Mouse (Mus musculus) midbrain, embryonic 12.5 days (tissue): ENCODE results near the gene Mcf2l. TPM values are rescaled to one million over a fixed set of nuclear protein-coding genes. Genes with fewer than 3 reads are reported as not detected.
A peak's percentile ranks its signal among the peaks of the same experiment; 100 is the strongest.

Source experiments
- ATAC-seq: fragments of 200-750 bp; cut with Nextera tagmentation; 2 replicates; pipeline ENCODE4 v1.8.0; 2017; ENCODE audit warnings: low read depth, moderate TSS enrichment, moderate library complexity; ENCODE audit not compliant: low FRiP score
- H3K27ac ChIP-seq: fragments of 300-500 bp; sonication (generic); replicated peaks from 2 replicates; pipeline ENCODE4 v1.5.1; 2016; ENCODE audit warnings: mild to moderate bottlenecking
- H3K27me3 ChIP-seq: fragments of 300-500 bp; sonication (generic); 2 replicates; pipeline ENCODE4 v1.6.1; 2016; ENCODE audit warnings: mild to moderate bottlenecking
- H3K36me3 ChIP-seq: fragments of 300-500 bp; sonication (generic); 2 replicates; pipeline ENCODE4 v1.6.1; 2016
- H3K4me1 ChIP-seq: fragments of 300-500 bp; sonication (generic); 2 replicates; pipeline ENCODE4 v1.6.1; 2016
- H3K4me2 ChIP-seq: fragments of 300-500 bp; sonication (generic); replicated peaks from 2 replicates; pipeline ENCODE4 v1.6.1; 2016; ENCODE audit warnings: mild to moderate bottlenecking, moderate library complexity
- H3K4me3 ChIP-seq: fragments of 300-500 bp; sonication (generic); 2 replicates; pipeline ENCODE4 v1.5.1; 2016; ENCODE audit warnings: mild to moderate bottlenecking
- H3K9ac ChIP-seq: fragments of 300-500 bp; sonication (generic); replicated peaks from 2 replicates; pipeline ENCODE4 v1.6.1; 2016; ENCODE audit warnings: mild to moderate bottlenecking, moderate library complexity
- H3K9me3 ChIP-seq: fragments of 300-500 bp; sonication (generic); 2 replicates; pipeline ENCODE4 v1.6.1; 2016; ENCODE audit warnings: mild to moderate bottlenecking
- WGBS: fragments of 180-500 bp; shearing (Covaris S2); methylation state at CpG from one replicate; pipeline ENCODE4 v1.1.7; 2016; 5-methylcytosine and 5-hydroxymethylcytosine counted together
- polyA plus RNA-seq: library from polyadenylated mRNA; unstranded; fragments of >200 nt; fragmentation: Nextera tagmentation; extraction: Ambion mirVana; gene quantifications from 2 replicates; pipeline ENCODE4 v1.2.1, GENCODE M21; 2016

Mcf2l gene
- polyA plus RNA-seq, 1 experiment from 2014 or later = 97.8 TPM

DNA sequence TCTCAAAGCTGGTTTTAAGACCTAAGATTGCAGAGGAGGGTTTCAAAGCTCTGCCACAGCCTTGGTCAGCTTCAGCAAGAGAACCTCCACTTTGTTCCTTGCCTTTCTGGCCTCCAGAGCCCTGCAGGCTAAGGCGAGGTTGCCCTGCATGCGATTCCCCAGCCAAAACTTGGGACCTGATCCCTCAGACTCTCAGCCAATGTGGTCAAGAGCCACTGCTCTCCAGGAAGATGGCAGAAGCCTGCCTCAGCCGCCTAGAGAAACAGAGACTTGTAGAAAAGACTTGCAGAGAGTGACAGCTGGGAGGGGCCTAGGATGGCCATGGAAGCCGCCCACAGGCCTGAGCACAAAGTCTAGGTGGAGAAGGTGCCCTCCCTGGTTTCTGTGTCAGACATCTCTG, 1.4 kb downstream of the Mcf2l start:
- H3K27me3 ChIP-seq = no peaks in the 10 kb centered on the region
- no peak for ATAC-seq
- WGBS = 76% methylated on average over 4 of the region's 4 CpGs
- peak overlapping the region; percentile 59 for H3K4me2 ChIP-seq
- peaks cover 3% of the 10 kb centered on the region for H3K36me3 ChIP-seq
- 0 out of 2 replicates have a peak overlapping the region, but pooled peaks have one; percentile 62 for H3K9ac ChIP-seq
- H3K4me1 ChIP-seq = peaks cover 60% of the 10 kb centered on the region
- H3K4me3 ChIP-seq = peak overlapping the region; percentile 54; the same call in 1 of the 2 replicates
- no peaks in the 10 kb centered on the region for H3K9me3 ChIP-seq
- H3K27ac ChIP-seq = no peak overlapping the region

DNA sequence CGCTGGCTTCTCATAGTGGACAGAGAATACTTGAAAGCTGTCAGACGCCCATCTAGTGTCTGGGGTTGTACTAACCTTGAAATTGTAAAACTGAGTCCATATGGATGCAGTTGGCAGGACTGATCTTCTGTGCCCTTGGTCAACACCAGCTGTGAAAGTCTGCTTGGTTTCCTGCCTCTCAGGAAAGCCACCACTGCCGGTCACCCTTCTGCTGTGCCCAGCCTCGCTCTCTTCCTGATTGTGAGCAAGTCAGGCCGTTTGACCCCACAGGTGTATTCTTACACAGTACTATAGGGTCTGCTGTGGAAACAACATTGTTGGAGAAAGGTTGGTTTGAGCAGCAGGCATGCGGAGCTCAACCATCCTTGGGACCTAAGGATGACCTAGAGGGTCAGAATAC, 3.5 kb downstream of the Mcf2l start:
- Histone ChIP-seq H3K36me3 (peaks cover 21% of the 10 kb centered on the region), H3K4me1 (peaks cover 41% of the 10 kb centered on the region), H3K27me3 (no peaks in the 10 kb centered on the region), H3K4me2 (no peak overlapping the region), H3K9me3 (no peaks in the 10 kb centered on the region), H3K27ac (no peak overlapping the region), H3K4me3 (no peak overlapping the region), H3K9ac (no peak overlapping the region)
- WGBS = 84% methylated on average over 6 of the region's 6 CpGs
- no peak for ATAC-seq

DNA sequence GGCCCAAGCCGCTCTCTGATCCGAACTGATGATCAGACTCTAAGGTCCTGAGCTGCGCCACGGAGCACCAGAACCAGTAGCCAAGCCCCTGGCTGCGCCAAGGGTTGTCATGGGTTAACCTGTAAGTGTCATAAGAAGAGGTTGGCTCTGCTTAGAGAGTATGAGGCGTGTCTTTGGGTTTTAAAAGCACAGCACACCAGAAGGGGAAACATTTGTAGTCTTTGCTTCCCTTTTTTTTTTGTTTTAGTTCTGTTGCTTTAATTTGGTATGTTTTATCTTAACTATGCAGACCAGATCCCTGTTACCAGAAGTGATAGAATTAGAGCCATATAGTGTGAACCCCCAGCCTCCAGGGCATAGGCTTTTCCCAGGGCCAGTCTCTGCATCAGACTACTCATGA, 6.6 kb downstream of the Mcf2l start:
- ATAC-seq = no peak
- Histone ChIP-seq H3K27ac (no peak overlapping the region), H3K4me3 (no peak overlapping the region), H3K9ac (no peak overlapping the region), H3K36me3 (peaks cover 34% of the 10 kb centered on the region), H3K27me3 (no peaks in the 10 kb centered on the region), H3K4me1 (peaks cover 17% of the 10 kb centered on the region), H3K4me2 (no peak overlapping the region), H3K9me3 (no peaks in the 10 kb centered on the region)
- 94% methylated on average over 6 of the region's 6 CpGs for WGBS

DNA sequence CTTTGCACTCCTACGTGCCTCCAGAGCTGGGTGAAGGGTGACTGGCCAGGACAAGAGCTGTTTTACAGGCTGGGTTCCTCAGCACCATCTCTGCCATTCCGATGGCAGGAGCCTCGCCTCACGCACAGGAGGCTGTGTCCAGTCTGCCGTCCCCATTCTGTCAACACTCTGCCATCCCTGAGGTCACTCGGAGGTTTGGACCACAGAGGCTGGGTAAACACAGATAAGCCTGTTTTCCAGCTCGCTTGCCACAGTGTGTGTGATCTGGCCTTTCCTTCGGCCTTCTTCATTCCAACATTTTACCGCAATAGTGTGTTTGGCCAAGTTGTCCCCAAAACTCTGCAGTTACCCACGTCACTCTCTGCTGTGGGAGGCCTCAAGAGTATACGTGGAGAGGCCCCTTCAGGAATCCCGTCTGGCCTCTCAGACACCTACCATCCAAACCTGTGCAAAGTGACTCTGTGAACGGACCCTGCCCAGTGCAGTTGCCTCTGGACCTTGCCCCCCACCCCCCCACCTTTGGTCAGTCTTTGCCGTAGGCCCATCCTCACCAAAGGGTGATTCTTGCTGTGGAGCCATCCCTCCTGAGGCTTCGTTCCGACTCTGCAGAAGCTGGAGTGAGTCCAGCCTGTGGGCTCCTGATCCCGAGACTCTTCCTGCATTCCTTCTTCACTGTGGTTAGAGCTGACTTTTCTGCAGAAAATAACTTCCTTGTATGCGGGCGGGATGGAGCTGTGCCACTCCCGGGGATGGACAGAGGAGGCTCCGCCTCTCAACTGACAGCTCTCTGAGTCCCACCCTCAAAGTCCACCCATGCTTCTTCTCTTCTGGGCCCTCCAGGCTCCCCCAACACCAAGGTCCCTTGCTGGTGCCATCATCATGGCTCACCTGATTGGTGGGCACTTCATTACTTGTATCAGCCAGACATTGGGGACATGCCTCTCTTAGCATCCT, 9.7 kb downstream of the Mcf2l start:
- no peaks in the 10 kb centered on the region for H3K27me3 ChIP-seq
- peaks cover 47% of the 10 kb centered on the region for H3K36me3 ChIP-seq
- H3K4me3 ChIP-seq = no peak overlapping the region
- H3K4me1 ChIP-seq = no peaks in the 10 kb centered on the region
- H3K9me3 ChIP-seq = no peaks in the 10 kb centered on the region
- no peak overlapping the region for H3K9ac ChIP-seq
- no peak overlapping the region for H3K27ac ChIP-seq
- 62% methylated on average over 21 of the region's 21 CpGs for WGBS
- H3K4me2 ChIP-seq = no peak overlapping the region
- ATAC-seq = no peak

DNA sequence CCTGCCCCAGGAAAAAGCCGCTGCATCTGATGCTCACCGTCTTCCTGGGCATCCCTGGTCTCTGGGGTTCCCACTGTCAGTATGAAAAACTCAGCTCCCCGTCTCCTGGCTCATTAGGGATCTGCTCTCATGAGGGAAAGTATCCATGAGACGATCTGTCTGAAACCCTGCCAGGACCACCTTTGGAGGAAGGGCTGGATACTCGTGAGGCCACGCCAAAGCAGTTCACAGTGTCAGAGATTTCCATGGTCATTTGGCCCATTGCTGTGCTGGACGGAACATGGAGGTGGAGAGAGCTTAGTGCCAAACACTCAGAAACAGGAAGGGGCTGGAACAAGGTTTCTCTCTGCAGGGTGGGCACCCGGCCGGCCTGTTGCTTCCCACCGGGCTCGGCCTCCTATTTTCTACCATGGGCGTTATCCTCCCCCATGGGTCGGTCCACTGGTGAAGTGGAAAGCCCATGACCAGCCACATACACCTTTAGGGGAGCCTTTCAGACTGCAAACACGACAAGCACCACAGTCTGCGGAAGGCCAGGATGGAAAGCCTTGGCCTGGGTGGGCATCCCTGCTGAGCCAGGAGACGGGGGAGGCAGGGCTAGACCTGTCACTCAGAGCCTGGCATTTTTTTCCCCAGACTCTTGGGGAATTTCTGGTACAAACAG, 14.3 kb downstream of the Mcf2l start:
- Histone ChIP-seq H3K9ac (no peak overlapping the region), H3K9me3 (no peaks in the 10 kb centered on the region), H3K27ac (no peak overlapping the region), H3K36me3 (peaks cover 52% of the 10 kb centered on the region), H3K4me1 (no peaks in the 10 kb centered on the region), H3K27me3 (no peaks in the 10 kb centered on the region), H3K4me3 (no peak overlapping the region), H3K4me2 (no peak overlapping the region)
- ATAC-seq = no peak
- WGBS = 90% methylated on average over 16 of the region's 16 CpGs

- Histone ChIP-seq H3K27me3 (no peaks in the 10 kb centered on the region), H3K9me3 (no peaks in the 10 kb centered on the region), H3K9ac (no peak overlapping the region), H3K4me1 (no peaks in the 10 kb centered on the region), H3K27ac (no peak overlapping the region), H3K4me2 (no peak overlapping the region), H3K36me3 (peaks cover 57% of the 10 kb centered on the region), H3K4me3 (no peak overlapping the region)
- 91% methylated on average over 11 of the region's 11 CpGs for WGBS
- ATAC-seq = no peak
These were observed 15.5 kb downstream of the Mcf2l start for GRCm38 (mm10) chr8:12889046-12889598.

DNA sequence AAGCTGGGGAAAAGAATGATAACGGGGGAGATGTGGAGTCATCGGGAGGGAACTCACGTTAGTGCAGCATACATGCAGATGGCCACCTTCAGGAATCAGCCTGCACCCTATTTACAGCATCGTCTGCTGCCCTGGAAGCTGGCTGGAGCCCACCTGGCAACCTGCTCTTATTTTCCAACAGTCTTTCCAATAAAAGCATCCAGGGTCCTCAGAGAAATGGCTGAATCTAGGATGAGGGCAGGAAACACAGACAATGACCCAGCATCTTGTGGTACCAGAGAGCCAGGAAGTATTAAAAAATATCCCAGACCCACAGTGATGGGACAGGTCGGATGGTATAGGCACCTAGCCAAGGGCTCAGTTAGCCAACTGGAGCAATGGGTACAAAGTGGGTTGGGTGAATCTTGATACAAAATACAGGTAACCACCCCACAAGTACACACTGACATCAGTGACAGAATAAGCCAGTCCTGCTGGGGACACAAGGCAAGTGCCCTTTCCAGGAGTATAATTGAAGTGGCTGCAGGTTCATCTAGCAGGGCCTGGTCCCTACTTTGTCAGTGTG, 19.4 kb downstream of the Mcf2l start:
- Histone ChIP-seq H3K9ac (no peak overlapping the region), H3K4me3 (no peak overlapping the region), H3K4me1 (peaks cover 5% of the 10 kb centered on the region; the same call in 1 of the 2 replicates), H3K27me3 (no peaks in the 10 kb centered on the region), H3K9me3 (no peaks in the 10 kb centered on the region), H3K4me2 (no peak overlapping the region), H3K36me3 (peaks cover 39% of the 10 kb centered on the region), H3K27ac (no peak overlapping the region)
- WGBS = 84% methylated on average over 5 of the region's 5 CpGs
- ATAC-seq = no peak

- H3K27me3 ChIP-seq = no peaks in the 10 kb centered on the region
- ATAC-seq = no peak
These were observed 20.4 kb downstream of the Mcf2l start for GRCm38 (mm10) chr8:12893797-12894578.

GRCm38 (mm10) chr8:12894783-12895534, 21.4 kb downstream of the Mcf2l start:
- H3K9ac ChIP-seq = no peak overlapping the region
- no peak overlapping the region for H3K4me3 ChIP-seq
- H3K4me2 ChIP-seq = no peak overlapping the region
- ATAC-seq = no peak
- H3K36me3 ChIP-seq = peaks cover 34% of the 10 kb centered on the region
- H3K27ac ChIP-seq = no peak overlapping the region
- WGBS = 79% methylated on average over 11 of the region's 11 CpGs
- H3K27me3 ChIP-seq = no peaks in the 10 kb centered on the region
- H3K4me1 ChIP-seq = peaks cover 5% of the 10 kb centered on the region; the same call in 1 of the 2 replicates
- no peaks in the 10 kb centered on the region for H3K9me3 ChIP-seq

More at GRCm38 (mm10) chr8:12893797-12894578, 20.4 kb downstream of the Mcf2l start:
- Histone ChIP-seq H3K36me3 (peaks cover 39% of the 10 kb centered on the region), H3K4me2 (no peak overlapping the region), H3K4me3 (no peak overlapping the region), H3K9ac (no peak overlapping the region), H3K4me1 (peaks cover 5% of the 10 kb centered on the region; the same call in 1 of the 2 replicates), H3K27ac (no peak overlapping the region), H3K9me3 (no peaks in the 10 kb centered on the region)
- WGBS = 88% methylated on average over 12 of the region's 12 CpGs

- H3K4me3 ChIP-seq = no peak overlapping the region
- no peak overlapping the region for H3K27ac ChIP-seq
- no peak overlapping the region for H3K9ac ChIP-seq
- H3K4me2 ChIP-seq = no peak overlapping the region
- no peak for ATAC-seq
- H3K4me1 ChIP-seq = peaks cover 5% of the 10 kb centered on the region; the same call in 1 of the 2 replicates
- H3K9me3 ChIP-seq = no peaks in the 10 kb centered on the region
- no peaks in the 10 kb centered on the region for H3K27me3 ChIP-seq
- 76% methylated on average over 9 of the region's 9 CpGs for WGBS
- H3K36me3 ChIP-seq = peaks cover 27% of the 10 kb centered on the region
These were observed 22.0 kb downstream of the Mcf2l start for GRCm38 (mm10) chr8:12895535-12896150.
